Mouse (Mus musculus) G1E (cell line): ENCODE measurements around the gene Lrrfip1. TPM values are rescaled to one million over a fixed set of nuclear protein-coding genes. Genes with fewer than 3 reads are reported as not detected.

Source experiments
- ATAC-seq: 2 replicates; pipeline ENCODE4 v1.8.0; 2016; ENCODE audit warnings: mild to moderate bottlenecking; ENCODE audit not compliant: insufficient number of reproducible peaks, poor library complexity, low FRiP score, severe bottlenecking; ENCODE audit errors: extremely low read depth
- DNase-seq: peaks from one replicate; pipeline ENCODE4 v3.0.0; 2012; ENCODE audit warnings: low spot score
- H3K27me3 ChIP-seq: 2 replicates; pipeline ENCODE4 v1.6.1; 2012; ENCODE audit warnings: mild to moderate bottlenecking, low read length, inconsistent platforms; ENCODE audit not compliant: insufficient read depth
- H3K36me3 ChIP-seq: replicated peaks from 2 replicates; pipeline ENCODE3; 2012; ENCODE audit warnings: mild to moderate bottlenecking, inconsistent platforms
- H3K4me1 ChIP-seq: 2 replicates; pipeline ENCODE4 v1.6.1; 2012; ENCODE audit warnings: low read depth, low read length, inconsistent platforms, mixed read lengths; ENCODE audit not compliant: insufficient read depth
- H3K4me3 ChIP-seq: 2 replicates; pipeline ENCODE4 v1.5.1; 2012; ENCODE audit warnings: low read depth, mild to moderate bottlenecking, inconsistent platforms, low read length, moderate library complexity, mixed read lengths
- H3K9me3 ChIP-seq: replicated peaks from 2 replicates; pipeline ENCODE4 v1.6.1; 2012; ENCODE audit warnings: inconsistent platforms
- CTCF ChIP-seq: IDR thresholded peaks from 2 replicates; pipeline ENCODE4 v1.5.1; 2012; ENCODE audit warnings: low read depth, low read length, inconsistent platforms, mixed read lengths
- GATA1 ChIP-seq: IDR thresholded peaks from 2 replicates; pipeline ENCODE4 v1.6.1; 2012; ENCODE audit warnings: borderline replicate concordance, low read length, inconsistent platforms, mixed read lengths
- GATA2 ChIP-seq: IDR thresholded peaks from 2 replicates; pipeline ENCODE4 v1.6.1; 2012; ENCODE audit warnings: low read depth, low read length, inconsistent platforms, borderline replicate concordance
- POLR2AphosphoS5 ChIP-seq: IDR thresholded peaks from 2 replicates; pipeline ENCODE4 v1.6.1; 2012; ENCODE audit warnings: low read depth, low read length, inconsistent platforms; ENCODE audit not compliant: insufficient replicate concordance
- TAL1 ChIP-seq: conservative IDR thresholded peaks from 2 replicates; pipeline ENCODE4 v1.6.1; 2012; ENCODE audit warnings: low read depth, low read length, inconsistent platforms, mixed read lengths
- polyA plus RNA-seq: library from polyadenylated mRNA; stranded (reverse); fragments of >175 nt; gene quantifications from 2 replicates; pipeline ENCODE4 v1.2.3, GENCODE M21; 2012
- total RNA-seq, 2 experiments: library from RNA; stranded (forward) in 1 of 2; stranded (reverse) in 1 of 2; fragments of 200-1000 nt in 1 of 2; fragments of >200 nt in 1 of 2; fragmentation: Nextera tagmentation in 1 of 2; gene quantifications; 2 replicates each; pipeline ENCODE4 v1.2.3; 2014 to 2017

Gene Lrrfip1
- total and polyA plus RNA-seq, 3 experiments, result 0.22 TPM; not detected in 2

GRCm38 (mm10) chr1:91064903-91065525 is 66.5 kb downstream of the Lrrfip1 start:
- H3K36me3 ChIP-seq, result no peaks in the 10 kb centered on the region
- ATAC-seq, result no peak
- no peak overlapping the region for H3K4me3 ChIP-seq
- no peaks in the 10 kb centered on the region for H3K4me1 ChIP-seq
- TF ChIP-seq CTCF (no peak), TAL1 (no peak), GATA2 (no peak), GATA1 (no peak), POLR2AphosphoS5 (no peak)
- DNase-seq, result no peak
- peaks cover 83% of the 10 kb centered on the region for H3K9me3 ChIP-seq
- H3K27me3 ChIP-seq, result no peaks in the 10 kb centered on the region

- no peak for DNase-seq
- Histone ChIP-seq H3K27me3 (no peaks in the 10 kb centered on the region), H3K36me3 (no peaks in the 10 kb centered on the region), H3K4me3 (no peak overlapping the region), H3K9me3 (peaks cover 84% of the 10 kb centered on the region), H3K4me1 (no peaks in the 10 kb centered on the region)
- TF ChIP-seq TAL1 (no peak), POLR2AphosphoS5 (no peak)
- ATAC-seq, result no peak
Observed at GRCm38 (mm10) chr1:91066061-91066460, 67.5 kb downstream of the Lrrfip1 start.

GRCm38 (mm10) chr1:91066599-91066998 is 68.1 kb downstream of the Lrrfip1 start:
- no peak overlapping the region for H3K4me3 ChIP-seq
- H3K36me3 ChIP-seq, result no peaks in the 10 kb centered on the region
- DNase-seq, result no peak
- no peak for ATAC-seq
- TF ChIP-seq GATA2, result no peak
- no peak for TF ChIP-seq CTCF
- no peak for TF ChIP-seq TAL1
- TF ChIP-seq GATA1, result no peak
- no peaks in the 10 kb centered on the region for H3K27me3 ChIP-seq
- peaks cover 84% of the 10 kb centered on the region for H3K9me3 ChIP-seq
- no peaks in the 10 kb centered on the region for H3K4me1 ChIP-seq

- no peak for DNase-seq
- no peak for ATAC-seq
- TF ChIP-seq TAL1 (no peak), GATA1 (no peak), POLR2AphosphoS5 (no peak), CTCF (no peak), GATA2 (no peak)
- H3K36me3 ChIP-seq, result no peaks in the 10 kb centered on the region
- H3K4me1 ChIP-seq, result no peaks in the 10 kb centered on the region
- peaks cover 83% of the 10 kb centered on the region for H3K9me3 ChIP-seq
- H3K27me3 ChIP-seq, result no peaks in the 10 kb centered on the region
- H3K4me3 ChIP-seq, result no peak overlapping the region
Observed at GRCm38 (mm10) chr1:91067716-91068115, 69.2 kb downstream of the Lrrfip1 start.

- no peak for ATAC-seq
- Histone ChIP-seq H3K4me3 (no peak overlapping the region), H3K4me1 (no peaks in the 10 kb centered on the region), H3K9me3 (peaks cover 76% of the 10 kb centered on the region), H3K36me3 (no peaks in the 10 kb centered on the region), H3K27me3 (no peaks in the 10 kb centered on the region)
- DNase-seq, result no peak
- no peak for TF ChIP-seq TAL1
- TF ChIP-seq CTCF, result no peak
- no peak for TF ChIP-seq GATA1
- TF ChIP-seq GATA2, result no peak
Observed at GRCm38 (mm10) chr1:91069575-91069974, 71.0 kb downstream of the Lrrfip1 start.

GRCm38 (mm10) chr1:91070547-91070946 is 72.0 kb downstream of the Lrrfip1 start:
- Histone ChIP-seq H3K27me3 (no peaks in the 10 kb centered on the region), H3K4me3 (no peak overlapping the region), H3K4me1 (no peaks in the 10 kb centered on the region), H3K9me3 (peaks cover 76% of the 10 kb centered on the region), H3K36me3 (no peaks in the 10 kb centered on the region)
- DNase-seq, result no peak
- no peak for ATAC-seq
- TF ChIP-seq GATA2, result no peak
- TF ChIP-seq TAL1, result no peak
- TF ChIP-seq CTCF, result no peak
- no peak for TF ChIP-seq POLR2AphosphoS5
- no peak for TF ChIP-seq GATA1
